ENCODE assay signal across 8 mouse cellular contexts in genomic region chr3:36000275-36001239, GRCm38 (mm10). TPM values are rescaled to one million over a fixed set of nuclear protein-coding genes. Genes with fewer than 3 reads are reported as not detected.
DNase-seq lines count a peak whose midpoint lies in the region; ATAC-seq and TF ChIP-seq lines count a peak whose summit lies in the region.

TSS of gene Mccc1 (minus strand) at chr3:36000678.

- 6% methylated on average over 39 of the region's 39 CpGs for WGBS in forebrain, embryonic 11.5 days
- WGBS in heart, embryonic 16.5 days = 4% methylated on average over 39 of the region's 39 CpGs
- WGBS in liver, embryonic 15.5 days (ENCODE audit: insufficient replicate concordance) = 2% methylated on average over 39 of the region's 39 CpGs
- 6% methylated on average over 39 of the region's 39 CpGs for WGBS in neural tube, embryonic 12.5 days

- TF ChIP-seq CTCF in CH12.LX (conservative IDR thresholded peaks at IDR 0.05 in 1 of 2, IDR thresholded peaks at IDR 0.05 in 1 of 2; ENCODE audit: low read depth in 2 of 2, low read length in 2 of 2) = no peak

- TF ChIP-seq POLR2A in CH12.LX (IDR thresholded peaks at IDR 0.05; ENCODE audit: low read depth, low read length) = peak; percentile 64; the same call in 1 of the 2 replicates

- no peaks in the 10 kb centered on the region; the same call in 1 of the 2 replicates for H3K79me2 ChIP-seq in CH12.LX (replicated peaks; ENCODE audit: control insufficient read depth, extremely low read depth, insufficient read depth, poor library complexity, severe bottlenecking)

- peak; percentile 97 for DNase-seq in CH12.LX (ENCODE audit: extremely low read depth)
- DNase-seq in c-Kit-positive CD71-positive TER-119-negative erythroid progenitor cells, embryonic 14.5 days (ENCODE audit: low read depth) = peak; percentile 91
- peak; percentile 94 for DNase-seq in forebrain, embryonic 11.5 days (ENCODE audit: low spot score)
- DNase-seq in kidney, postnatal 36 days = peak; percentile 96 to 97
- DNase-seq in telencephalon, adult 2 months (ENCODE audit: low read depth, low spot score) = peak; percentile 98

- H3K36me3 ChIP-seq in CH12.LX (replicated peaks in 1 of 2; ENCODE audit: control insufficient read depth in 1 of 2, insufficient read depth in 1 of 2, low read length in 1 of 2) = peaks cover 0 to 10% of the 10 kb centered on the region in 2 experiments
- H3K36me3 ChIP-seq in forebrain, embryonic 11.5 days (ENCODE audit: control insufficient read depth, insufficient read depth, low read length) = no peaks in the 10 kb centered on the region
- H3K36me3 ChIP-seq in heart, embryonic 16.5 days (ENCODE audit: control insufficient read depth, insufficient read depth) = no peaks in the 10 kb centered on the region
- no peaks in the 10 kb centered on the region for H3K36me3 ChIP-seq in liver, embryonic 15.5 days (replicated peaks)
- no peaks in the 10 kb centered on the region for H3K36me3 ChIP-seq in neural tube, embryonic 12.5 days

- dilution Hi-C loops in CH12.LX (cut with MboI; ENCODE audit: extremely low pct_ligation_motif_present, extremely low pct_unique_long_range_greater_than_20kb, low sequenced_read_pairs) = no loop called here

- peaks cover 0 to 15% of the 10 kb centered on the region in 2 experiments; a peak in 2 of 4 replicates for H3K4me1 ChIP-seq in CH12.LX (ENCODE audit: control insufficient read depth in 1 of 2, insufficient read depth in 2 of 2)
- H3K4me1 ChIP-seq in forebrain, embryonic 11.5 days (replicated peaks; ENCODE audit: control insufficient read depth, insufficient read depth, low read length) = no peaks in the 10 kb centered on the region
- peaks cover 13% of the 10 kb centered on the region for H3K4me1 ChIP-seq in heart, embryonic 16.5 days (ENCODE audit: control insufficient read depth, insufficient read depth, low read length)
- H3K4me1 ChIP-seq in liver, embryonic 15.5 days (replicated peaks) = peaks cover 16% of the 10 kb centered on the region
- H3K4me1 ChIP-seq in neural tube, embryonic 12.5 days = peaks cover 5% of the 10 kb centered on the region

- H3K9ac ChIP-seq in CH12.LX (ENCODE audit: insufficient read depth, low read depth) = peak within 1 kb of the TSS; percentile 84
- peak within 1 kb of the TSS; percentile 87 for H3K9ac ChIP-seq in forebrain, embryonic 11.5 days (ENCODE audit: low read length)
- peak within 1 kb of the TSS; percentile 86 for H3K9ac ChIP-seq in heart, embryonic 16.5 days (ENCODE audit: low read length)
- H3K9ac ChIP-seq in liver, embryonic 15.5 days = peak within 1 kb of the TSS; percentile 62
- H3K9ac ChIP-seq in neural tube, embryonic 12.5 days = peak within 1 kb of the TSS; percentile 76

- peak within 1 kb of the TSS; percentile 67; the same call in 1 of the 2 replicates for H3K27ac ChIP-seq in CH12.LX (ENCODE audit: insufficient read depth, low read depth)
- H3K27ac ChIP-seq in forebrain, embryonic 11.5 days (ENCODE audit: low read depth, low read length) = peak within 1 kb of the TSS; percentile 75; the same call in 1 of the 2 replicates
- peak within 1 kb of the TSS; percentile 97 for H3K27ac ChIP-seq in heart, embryonic 16.5 days (ENCODE audit: low read length)
- H3K27ac ChIP-seq in liver, embryonic 15.5 days (replicated peaks) = peak within 1 kb of the TSS; percentile 77
- H3K27ac ChIP-seq in neural tube, embryonic 12.5 days = peak within 1 kb of the TSS; percentile 76

- no peak for TF ChIP-seq RAD21 in CH12.LX (IDR thresholded peaks at IDR 0.05; ENCODE audit: low read depth, low read length)

- no peaks in the 10 kb centered on the region for H3K27me3 ChIP-seq in CH12.LX (replicated peaks)
- H3K27me3 ChIP-seq in forebrain, embryonic 11.5 days (ENCODE audit: control insufficient read depth, insufficient read depth, low read length) = no peaks in the 10 kb centered on the region
- no peaks in the 10 kb centered on the region for H3K27me3 ChIP-seq in heart, embryonic 16.5 days (ENCODE audit: control insufficient read depth, insufficient read depth, low read length)
- H3K27me3 ChIP-seq in liver, embryonic 15.5 days = no peaks in the 10 kb centered on the region
- no peaks in the 10 kb centered on the region for H3K27me3 ChIP-seq in neural tube, embryonic 12.5 days (replicated peaks)

- H3K4me3 ChIP-seq in CH12.LX (replicated peaks in 1 of 3; ENCODE audit: low read depth in 2 of 3, low read length in 2 of 3, poor library complexity in 1 of 3) = peak within 1 kb of the TSS; percentile 81 to 92 (median 83)
- H3K4me3 ChIP-seq in forebrain, embryonic 11.5 days (ENCODE audit: low read depth, low read length) = peak within 1 kb of the TSS; percentile 66
- H3K4me3 ChIP-seq in heart, embryonic 16.5 days (ENCODE audit: low read length) = peak within 1 kb of the TSS; percentile 89
- peak within 1 kb of the TSS; percentile 75 for H3K4me3 ChIP-seq in liver, embryonic 15.5 days (replicated peaks)
- H3K4me3 ChIP-seq in neural tube, embryonic 12.5 days = peak within 1 kb of the TSS; percentile 70

- no peak for TF ChIP-seq EP300 in CH12.LX (IDR thresholded peaks at IDR 0.05; ENCODE audit: low read length)

- ATAC-seq in forebrain, embryonic 11.5 days (replicated peaks; ENCODE audit: low FRiP score) = peak; percentile 99
- ATAC-seq in heart, embryonic 16.5 days (replicated peaks; ENCODE audit: extremely low read depth, insufficient read depth, low FRiP score) = peak; percentile 99
- peak; percentile 99 for ATAC-seq in liver, embryonic 15.5 days (ENCODE audit: insufficient read depth)
- ATAC-seq in neural tube, embryonic 12.5 days (ENCODE audit: low FRiP score, low read depth) = peak; percentile 100

- no peaks in the 10 kb centered on the region for H3K9me3 ChIP-seq in CH12.LX (replicated peaks; ENCODE audit: low read length)
- H3K9me3 ChIP-seq in forebrain, embryonic 11.5 days (ENCODE audit: control insufficient read depth, low read length) = no peaks in the 10 kb centered on the region
- no peaks in the 10 kb centered on the region for H3K9me3 ChIP-seq in heart, embryonic 16.5 days (replicated peaks; ENCODE audit: control insufficient read depth, low read length)
- no peaks in the 10 kb centered on the region for H3K9me3 ChIP-seq in liver, embryonic 15.5 days (replicated peaks)
- no peaks in the 10 kb centered on the region for H3K9me3 ChIP-seq in neural tube, embryonic 12.5 days

- in situ Hi-C loops in CH12.LX (cut with MboI; ENCODE audit: low pct_ligation_motif_present, low pct_unique_long_range_greater_than_20kb, low sequenced_read_pairs) = no loop called here

- H3K4me2 ChIP-seq in CH12.LX (ENCODE audit: insufficient read depth, low read depth, poor library complexity, severe bottlenecking) = peak within 1 kb of the TSS; percentile 86
- H3K4me2 ChIP-seq in forebrain, embryonic 11.5 days (ENCODE audit: low read depth, low read length, severe bottlenecking) = peak within 1 kb of the TSS; percentile 73
- peak within 1 kb of the TSS; percentile 70 for H3K4me2 ChIP-seq in heart, embryonic 16.5 days (ENCODE audit: low read depth, low read length)
- peak within 1 kb of the TSS; percentile 85 for H3K4me2 ChIP-seq in liver, embryonic 15.5 days
- peak within 1 kb of the TSS; percentile 77 for H3K4me2 ChIP-seq in neural tube, embryonic 12.5 days (replicated peaks)

TF ChIP-seq in CH12.LX, 34 proteins besides CTCF, POLR2A, EP300 and RAD21 (continues in another document):
- TF ChIP-seq IRF4 (IDR thresholded peaks at IDR 0.05; ENCODE audit: low read depth, low read length) (no peak; the same call in 1 of the 2 replicates), MAX (IDR thresholded peaks at IDR 0.05; ENCODE audit: low read length) (peak; percentile 65; the same call in 1 of the 2 replicates), MYC (IDR thresholded peaks at IDR 0.05; ENCODE audit: low read depth, low read length) (peak; percentile 63; the same call in 1 of the 2 replicates), POLR2AphosphoS2 (IDR thresholded peaks at IDR 0.05; ENCODE audit: low read depth, low read length) (no peak), UBTF (IDR thresholded peaks at IDR 0.05; ENCODE audit: low read depth, low read length) (no peak; the same call in 1 of the 2 replicates), CHD1 (IDR thresholded peaks at IDR 0.05; ENCODE audit: low read depth, low read length) (no peak), SIN3A (IDR thresholded peaks at IDR 0.05; ENCODE audit: low read length) (peak; percentile 78), ELF1 (IDR thresholded peaks at IDR 0.05; ENCODE audit: low read depth, low read length) (peak; percentile 43), SMC3 (IDR thresholded peaks at IDR 0.05; ENCODE audit: low read depth, low read length) (no peak), ZMIZ1 (IDR thresholded peaks at IDR 0.05; ENCODE audit: low read depth, low read length) (0 out of 2 replicates have a peak, but pooled peaks have one; percentile 39), CHD2 (IDR thresholded peaks at IDR 0.05; ENCODE audit: low read length) (peak; percentile 56; the same call in 1 of the 2 replicates), USF2 (conservative IDR thresholded peaks at IDR 0.05; ENCODE audit: low read depth, low read length) (peak; percentile 66), USF1 (IDR thresholded peaks at IDR 0.05; ENCODE audit: low read depth, low read length) (peak; percentile 79), BHLHE40 (IDR thresholded peaks at IDR 0.05; ENCODE audit: low read depth, low read length) (peak; percentile 95), ZC3H11A (IDR thresholded peaks at IDR 0.05; ENCODE audit: low read depth, low read length) (no peak), MXI1 (IDR thresholded peaks at IDR 0.05; ENCODE audit: low read depth, low read length) (peak; percentile 64; the same call in 1 of the 2 replicates), HCFC1 (IDR thresholded peaks at IDR 0.05; ENCODE audit: low read depth, low read length) (peak; percentile 84), NRF1 (IDR thresholded peaks at IDR 0.05; ENCODE audit: low read depth, low read length) (peak; percentile 56; the same call in 1 of the 2 replicates), TCF12 (IDR thresholded peaks at IDR 0.05; ENCODE audit: low read depth, low read length) (peak; percentile 36; the same call in 1 of the 2 replicates), ZKSCAN1 (IDR thresholded peaks at IDR 0.05; ENCODE audit: borderline replicate concordance, low read depth, low read length) (no peak), JUN (IDR thresholded peaks at IDR 0.05; ENCODE audit: insufficient read depth, low read depth, low read length) (no peak), NELFE (IDR thresholded peaks at IDR 0.05; ENCODE audit: low read depth, low read length) (peak; percentile 10; the same call in 1 of the 2 replicates)

RNA-seq across cellular contexts. Expression of gene Mccc1, which starts in this region (rescaled TPM):
- total RNA-seq in CH12.LX (2012; rRNA removed) (12.8 and 13.4 TPM in 2 replicates), CH12.LX (2014; rRNA removed) (9.5 and 10.0 TPM in 2 replicates)
- polyA plus RNA-seq in CH12.LX (2012; ENCODE audit: insufficient read length, low read depth) = 30.0 and 37.9 TPM in 2 replicates
- 34.2 and 36.3 TPM in 2 replicates for polyA plus RNA-seq in forebrain, embryonic 11.5 days (2014; fragmentation: Nextera tagmentation; extraction: Ambion mirVana)
- polyA plus RNA-seq in heart, embryonic 16.5 days (2015; fragmentation: Nextera tagmentation; extraction: Ambion mirVana) = 79.5 and 86.7 TPM in 2 replicates
- polyA plus RNA-seq in liver, embryonic 15.5 days (2015; fragmentation: Nextera tagmentation; extraction: Ambion mirVana) = 14.4 and 14.5 TPM in 2 replicates
- 33.2 and 35.9 TPM in 2 replicates for polyA plus RNA-seq in neural tube, embryonic 12.5 days (2016; fragmentation: Nextera tagmentation; extraction: Ambion mirVana)

Comparison
In these comparisons a context has a peak if more than half of its experiments do, and no peak if none do; other contexts are left out.
1. Peak in every context shown above with its lines: DNase-seq, ATAC-seq, H3K4me3 ChIP-seq and H3K27ac ChIP-seq.